Mouse (Mus musculus): Measurements from ENCODE around the gene Defb29. TPM values are rescaled to one million over a fixed set of nuclear protein-coding genes. Genes with fewer than 3 reads are reported as not detected.

Defb29 gene
- polyA plus RNA-seq (2014; fragmentation: Nextera tagmentation; extraction: Ambion mirVana): not detected in 2 replicates

GRCm38 (mm10) chr2:152539944-152540710, at the start of gene Defb29:
Defb29 (minus strand) TSS chr2:152540098.
- Histone ChIP-seq H3K4me1 (ENCODE audit: control insufficient read depth, insufficient read depth, low read length) (no peaks in the 10 kb centered on the region), H3K36me3 (ENCODE audit: control insufficient read depth, insufficient read depth, low read length) (no peaks in the 10 kb centered on the region), H3K27ac (ENCODE audit: low read length) (no peak within 1 kb of the TSS), H3K4me2 (replicated peaks; ENCODE audit: low read depth, low read length) (no peak within 1 kb of the TSS), H3K27me3 (ENCODE audit: control insufficient read depth, insufficient read depth, low read length) (no peaks in the 10 kb centered on the region), H3K9me3 (ENCODE audit: control insufficient read depth, low read depth, low read length) (no peaks in the 10 kb centered on the region), H3K4me3 (ENCODE audit: low read depth, low read length) (no peak within 1 kb of the TSS), H3K9ac (replicated peaks; ENCODE audit: low read depth, low read length) (no peak within 1 kb of the TSS)
- WGBS: 47% methylated on average over 13 of the region's 13 CpGs
- ATAC-seq (ENCODE audit: insufficient number of reproducible peaks, insufficient read depth, low FRiP score, low read depth): no peak

DNA sequence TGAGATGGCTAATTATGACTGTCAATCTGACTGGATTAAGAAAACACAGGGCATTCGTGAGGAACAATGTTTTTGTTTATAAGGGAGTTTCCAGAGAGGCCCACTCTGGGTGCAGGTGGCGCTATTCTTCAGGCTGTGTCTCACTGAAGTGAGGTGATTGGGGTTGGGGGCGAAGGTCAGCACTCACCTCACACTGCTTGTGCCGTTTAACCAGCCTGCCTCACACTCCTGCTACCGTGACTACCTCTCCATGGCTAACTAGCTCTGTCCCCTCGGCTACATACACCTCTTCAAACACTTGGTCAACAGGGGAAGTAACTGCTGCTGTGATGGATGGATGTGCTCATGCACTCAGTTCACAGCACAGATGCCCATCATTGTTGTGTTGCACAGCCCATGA, 49.1 kb upstream of the Defb29 start:
- no peaks in the 10 kb centered on the region for H3K27me3 ChIP-seq (ENCODE audit: control insufficient read depth, insufficient read depth, low read length)
- 28% methylated on average over 6 of the region's 6 CpGs for WGBS
- no peak overlapping the region for H3K9ac ChIP-seq (replicated peaks; ENCODE audit: low read depth, low read length)
- H3K4me3 ChIP-seq (ENCODE audit: low read depth, low read length): no peak overlapping the region
- H3K9me3 ChIP-seq (ENCODE audit: control insufficient read depth, low read depth, low read length): no peaks in the 10 kb centered on the region
- H3K4me2 ChIP-seq (replicated peaks; ENCODE audit: low read depth, low read length): no peak overlapping the region
- no peak overlapping the region for H3K27ac ChIP-seq (ENCODE audit: low read length)
- ATAC-seq (ENCODE audit: insufficient number of reproducible peaks, insufficient read depth, low FRiP score, low read depth): no peak
- H3K36me3 ChIP-seq (ENCODE audit: control insufficient read depth, insufficient read depth, low read length): no peaks in the 10 kb centered on the region
- no peaks in the 10 kb centered on the region for H3K4me1 ChIP-seq (ENCODE audit: control insufficient read depth, insufficient read depth, low read length)

- Histone ChIP-seq H3K4me3 (ENCODE audit: low read depth, low read length) (no peak overlapping the region), H3K36me3 (ENCODE audit: control insufficient read depth, insufficient read depth, low read length) (no peaks in the 10 kb centered on the region), H3K27me3 (ENCODE audit: control insufficient read depth, insufficient read depth, low read length) (no peaks in the 10 kb centered on the region), H3K9ac (replicated peaks; ENCODE audit: low read depth, low read length) (no peak overlapping the region), H3K4me2 (replicated peaks; ENCODE audit: low read depth, low read length) (no peak overlapping the region), H3K4me1 (ENCODE audit: control insufficient read depth, insufficient read depth, low read length) (no peaks in the 10 kb centered on the region), H3K9me3 (ENCODE audit: control insufficient read depth, low read depth, low read length) (no peaks in the 10 kb centered on the region), H3K27ac (ENCODE audit: low read length) (no peak overlapping the region)
- WGBS: 19% methylated on average over 2 of the region's 2 CpGs
- ATAC-seq (ENCODE audit: insufficient number of reproducible peaks, insufficient read depth, low FRiP score, low read depth): no peak
Measured at GRCm38 (mm10) chr2:152588450-152588849, 48.6 kb upstream of the Defb29 start.

GRCm38 (mm10) chr2:152586926-152587560, 47.1 kb upstream of the Defb29 start:
- Histone ChIP-seq H3K4me2 (replicated peaks; ENCODE audit: low read depth, low read length) (no peak overlapping the region), H3K9ac (replicated peaks; ENCODE audit: low read depth, low read length) (no peak overlapping the region), H3K36me3 (ENCODE audit: control insufficient read depth, insufficient read depth, low read length) (no peaks in the 10 kb centered on the region), H3K9me3 (ENCODE audit: control insufficient read depth, low read depth, low read length) (no peaks in the 10 kb centered on the region), H3K4me1 (ENCODE audit: control insufficient read depth, insufficient read depth, low read length) (no peaks in the 10 kb centered on the region), H3K27me3 (ENCODE audit: control insufficient read depth, insufficient read depth, low read length) (no peaks in the 10 kb centered on the region), H3K27ac (ENCODE audit: low read length) (no peak overlapping the region), H3K4me3 (ENCODE audit: low read depth, low read length) (no peak overlapping the region)
- WGBS: 70% methylated on average over 4 of the region's 4 CpGs
- no peak for ATAC-seq (ENCODE audit: insufficient number of reproducible peaks, insufficient read depth, low FRiP score, low read depth)

DNA sequence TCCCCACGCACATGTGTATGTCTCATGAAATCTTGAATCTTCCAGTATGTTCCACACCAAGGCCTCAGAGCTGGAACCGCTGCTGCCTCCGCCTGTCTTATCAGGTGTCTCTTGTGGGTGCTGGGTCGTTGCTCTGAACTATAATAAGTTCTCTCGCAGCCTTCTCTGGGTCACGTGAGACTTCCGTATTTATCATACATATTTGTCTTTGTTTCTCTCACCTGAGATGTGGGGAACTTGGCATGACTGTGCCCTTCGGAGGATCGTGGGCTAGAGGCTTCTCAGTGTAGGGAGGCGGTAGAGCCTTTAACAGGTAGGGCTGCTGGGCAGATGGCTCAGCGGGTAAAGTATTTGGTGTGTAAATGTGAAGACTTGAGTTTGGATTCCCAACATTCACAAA, 40.7 kb upstream of the Defb29 start:
- H3K27ac ChIP-seq (ENCODE audit: low read length): no peak overlapping the region
- ATAC-seq (ENCODE audit: insufficient number of reproducible peaks, insufficient read depth, low FRiP score, low read depth): no peak
- H3K4me3 ChIP-seq (ENCODE audit: low read depth, low read length): no peak overlapping the region
- H3K9ac ChIP-seq (replicated peaks; ENCODE audit: low read depth, low read length): no peak overlapping the region
- no peaks in the 10 kb centered on the region for H3K4me1 ChIP-seq (ENCODE audit: control insufficient read depth, insufficient read depth, low read length)
- no peaks in the 10 kb centered on the region for H3K36me3 ChIP-seq (ENCODE audit: control insufficient read depth, insufficient read depth, low read length)
- no peak overlapping the region for H3K4me2 ChIP-seq (replicated peaks; ENCODE audit: low read depth, low read length)
- H3K9me3 ChIP-seq (ENCODE audit: control insufficient read depth, low read depth, low read length): no peaks in the 10 kb centered on the region
- WGBS: 78% methylated on average over 11 of the region's 11 CpGs
- no peaks in the 10 kb centered on the region for H3K27me3 ChIP-seq (ENCODE audit: control insufficient read depth, insufficient read depth, low read length)

GRCm38 (mm10) chr2:152580107-152580506, 40.2 kb upstream of the Defb29 start, which contains the start of gene Defb19:
Defb19 (minus strand) TSS chr2:152580312.
- Histone ChIP-seq H3K27me3 (ENCODE audit: control insufficient read depth, insufficient read depth, low read length) (no peaks in the 10 kb centered on the region), H3K9ac (replicated peaks; ENCODE audit: low read depth, low read length) (no peak within 1 kb of the TSS), H3K27ac (ENCODE audit: low read length) (no peak within 1 kb of the TSS), H3K4me3 (ENCODE audit: low read depth, low read length) (no peak within 1 kb of the TSS), H3K36me3 (ENCODE audit: control insufficient read depth, insufficient read depth, low read length) (no peaks in the 10 kb centered on the region), H3K4me1 (ENCODE audit: control insufficient read depth, insufficient read depth, low read length) (no peaks in the 10 kb centered on the region), H3K4me2 (replicated peaks; ENCODE audit: low read depth, low read length) (no peak within 1 kb of the TSS), H3K9me3 (ENCODE audit: control insufficient read depth, low read depth, low read length) (no peaks in the 10 kb centered on the region)
- no peak for ATAC-seq (ENCODE audit: insufficient number of reproducible peaks, insufficient read depth, low FRiP score, low read depth)
- WGBS: 66% methylated on average over 7 of the region's 7 CpGs

GRCm38 (mm10) chr2:152573484-152573883, 33.6 kb upstream of the Defb29 start:
- ATAC-seq (ENCODE audit: insufficient number of reproducible peaks, insufficient read depth, low FRiP score, low read depth): no peak
- no peak overlapping the region for H3K27ac ChIP-seq (ENCODE audit: low read length)
- H3K27me3 ChIP-seq (ENCODE audit: control insufficient read depth, insufficient read depth, low read length): no peaks in the 10 kb centered on the region
- H3K9me3 ChIP-seq (ENCODE audit: control insufficient read depth, low read depth, low read length): no peaks in the 10 kb centered on the region
- H3K36me3 ChIP-seq (ENCODE audit: control insufficient read depth, insufficient read depth, low read length): no peaks in the 10 kb centered on the region
- H3K4me2 ChIP-seq (replicated peaks; ENCODE audit: low read depth, low read length): no peak overlapping the region
- no peaks in the 10 kb centered on the region for H3K4me1 ChIP-seq (ENCODE audit: control insufficient read depth, insufficient read depth, low read length)
- H3K4me3 ChIP-seq (ENCODE audit: low read depth, low read length): no peak overlapping the region
- H3K9ac ChIP-seq (replicated peaks; ENCODE audit: low read depth, low read length): no peak overlapping the region
- 91% methylated on average over 8 of the region's 8 CpGs for WGBS

GRCm38 (mm10) chr2:152572114-152572794, 32.4 kb upstream of the Defb29 start, which contains the start of gene Defb21:
Defb21 (plus strand) TSS chr2:152572744.
- Histone ChIP-seq H3K9ac (replicated peaks; ENCODE audit: low read depth, low read length) (no peak within 1 kb of the TSS), H3K27me3 (ENCODE audit: control insufficient read depth, insufficient read depth, low read length) (no peaks in the 10 kb centered on the region), H3K4me3 (ENCODE audit: low read depth, low read length) (no peak within 1 kb of the TSS), H3K4me1 (ENCODE audit: control insufficient read depth, insufficient read depth, low read length) (no peaks in the 10 kb centered on the region), H3K36me3 (ENCODE audit: control insufficient read depth, insufficient read depth, low read length) (no peaks in the 10 kb centered on the region), H3K27ac (ENCODE audit: low read length) (no peak within 1 kb of the TSS), H3K9me3 (ENCODE audit: control insufficient read depth, low read depth, low read length) (no peaks in the 10 kb centered on the region), H3K4me2 (replicated peaks; ENCODE audit: low read depth, low read length) (no peak within 1 kb of the TSS)
- 62% methylated on average over 11 of the region's 11 CpGs for WGBS
- ATAC-seq (ENCODE audit: insufficient number of reproducible peaks, insufficient read depth, low FRiP score, low read depth): no peak
